Mouse (Mus musculus): Measurements from ENCODE around the gene Gm20767. TPM values are rescaled to one million over a fixed set of nuclear protein-coding genes. Genes with fewer than 3 reads are reported as not detected.
A peak's percentile ranks its signal among the peaks of the same experiment; 100 is the strongest.
"Not testable (repeated sequence)": the region's sequence is repeated elsewhere in the genome, so short reads cannot be mapped to it uniquely, and the experiment has no call there.

Gm20767 gene
- not detected for total RNA-seq (2022)

DNA sequence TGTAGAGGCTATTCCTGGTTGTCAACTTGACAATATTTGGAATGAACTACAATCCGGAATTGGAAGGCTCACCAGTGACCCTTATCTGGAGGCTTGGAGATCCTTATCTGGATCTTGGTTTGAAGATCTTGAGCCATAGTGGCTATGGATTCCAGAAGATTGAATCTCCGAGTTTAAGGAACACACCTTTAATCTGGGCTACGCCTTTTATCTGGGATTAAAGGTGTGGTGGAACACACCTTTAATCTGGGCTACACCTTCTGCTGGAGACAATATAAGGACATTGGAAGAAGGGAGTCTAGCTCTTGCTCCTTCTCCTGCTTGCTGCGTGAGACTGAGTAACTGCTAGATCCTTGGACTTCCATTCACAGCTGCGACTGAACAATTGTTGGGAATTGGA is at the start of gene Gm20767:
Gene Gm20767, plus strand, starts transcription at position 301 of the 400 bp plus-strand sequence.
- not testable (repeated sequence) for DNase-seq

DNA sequence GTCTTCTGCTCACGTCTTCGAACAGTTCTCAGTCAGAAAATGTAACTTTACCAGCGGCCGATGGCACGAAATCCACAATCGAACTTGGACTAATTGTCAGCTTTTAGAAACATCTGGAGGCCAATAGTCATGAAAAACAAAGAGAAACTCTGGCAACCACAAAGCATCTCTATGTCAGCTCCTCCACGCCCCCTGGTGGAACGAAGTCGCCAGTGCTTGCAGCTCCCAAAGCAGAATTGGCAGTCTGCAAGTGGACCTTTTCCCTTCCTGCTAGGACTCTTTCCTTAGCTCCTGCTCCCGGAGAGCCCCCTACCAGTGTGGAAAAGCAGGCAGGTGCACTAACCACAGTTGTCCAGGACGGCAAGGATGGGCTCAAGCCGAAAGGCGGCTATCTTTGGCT is 47.1 kb upstream of the Gm20767 start:
- DNase-seq = not testable (repeated sequence)

DNA sequence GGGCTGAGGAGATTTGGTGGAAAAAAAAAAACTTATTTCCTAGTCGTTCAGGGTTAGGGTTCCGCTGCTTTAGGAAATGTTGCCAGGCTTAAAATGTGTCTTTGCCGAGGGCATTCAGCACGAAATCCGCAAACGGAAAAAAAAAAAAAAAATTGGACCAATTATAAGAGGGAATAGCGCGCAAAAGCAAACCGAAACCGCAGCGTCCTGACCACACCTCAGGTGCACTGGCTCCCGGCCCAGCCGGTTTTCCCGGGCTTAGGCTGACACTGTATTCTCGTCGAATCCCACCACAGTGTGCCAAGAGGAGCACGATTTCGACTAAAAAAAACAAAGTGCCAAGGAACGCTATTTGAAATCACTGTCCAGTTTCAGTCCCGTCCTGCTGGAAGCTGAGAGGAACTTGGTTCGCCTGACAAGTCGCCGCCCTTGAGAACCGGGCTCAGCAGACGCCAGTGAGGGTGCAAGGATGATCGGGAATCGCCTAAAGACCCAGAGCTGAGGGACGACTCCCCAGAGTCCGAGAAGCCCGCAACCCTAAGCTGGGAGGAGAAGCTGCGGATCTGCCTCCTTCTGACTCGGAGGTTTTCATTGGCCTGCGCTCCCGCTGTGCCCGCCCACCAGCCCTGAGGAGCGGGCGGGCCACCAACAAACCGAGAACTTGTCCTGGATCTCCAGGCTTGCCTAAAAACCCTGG is 43.7 kb upstream of the Gm20767 start:
- not testable (repeated sequence) for DNase-seq

DNA sequence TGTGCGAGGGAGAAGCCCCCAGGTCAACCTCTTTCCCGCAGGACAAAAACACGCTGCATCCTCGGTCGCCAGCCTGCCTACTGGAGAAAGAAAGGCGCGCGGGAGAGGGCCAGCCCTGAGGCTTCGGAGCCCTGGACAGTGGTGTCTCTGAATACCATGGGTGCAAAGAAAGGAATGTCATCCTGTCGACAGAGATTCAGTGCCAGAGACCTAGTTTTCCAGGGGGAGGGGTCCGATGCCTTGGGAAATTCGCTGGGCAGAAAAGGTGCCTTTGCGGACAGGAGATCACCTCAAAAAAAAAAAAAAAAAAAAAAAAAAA is 43.1 kb upstream of the Gm20767 start:
- DNase-seq = not testable (repeated sequence)

DNA sequence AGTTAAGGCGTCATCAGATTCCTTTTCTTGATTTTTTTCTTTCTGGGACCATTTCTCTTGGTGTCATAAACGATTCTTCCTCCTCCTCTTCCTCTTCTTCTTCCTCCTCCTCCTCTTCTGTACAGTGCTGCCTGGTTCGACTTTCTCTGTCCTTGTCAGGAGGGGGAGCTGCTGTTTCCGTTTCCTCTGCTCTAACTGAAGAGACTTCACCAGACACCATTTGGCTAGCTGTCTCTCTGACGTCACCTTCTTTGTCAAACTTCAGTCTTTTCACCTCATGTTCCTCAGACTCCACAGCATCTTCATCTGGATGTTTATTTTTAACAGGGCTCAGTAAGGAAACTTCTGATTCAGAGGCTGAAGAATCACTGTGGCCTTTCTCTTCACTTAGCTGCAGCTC is 40.7 kb upstream of the Gm20767 start:
- DNase-seq = not testable (repeated sequence)

DNA sequence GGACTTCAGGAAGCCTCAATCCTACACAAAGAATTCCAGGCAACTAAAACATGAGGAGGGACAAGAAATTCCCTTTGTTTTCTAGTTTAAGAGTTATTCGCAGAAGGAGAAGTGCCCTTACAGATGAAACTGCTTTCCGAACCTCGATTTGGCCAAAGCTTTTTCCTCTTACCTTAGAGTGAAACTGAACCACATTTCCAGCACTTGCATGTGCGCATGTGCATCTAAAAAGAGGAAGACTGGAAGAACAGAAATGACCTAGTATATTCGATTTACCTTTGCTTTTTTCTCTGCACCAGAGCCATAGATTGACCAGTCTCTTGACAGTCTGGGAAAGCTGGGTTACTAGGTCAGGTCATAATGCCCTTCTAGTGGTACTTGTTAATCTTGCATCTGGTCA is 33.5 kb upstream of the Gm20767 start:
- DNase-seq = not testable (repeated sequence)

DNA sequence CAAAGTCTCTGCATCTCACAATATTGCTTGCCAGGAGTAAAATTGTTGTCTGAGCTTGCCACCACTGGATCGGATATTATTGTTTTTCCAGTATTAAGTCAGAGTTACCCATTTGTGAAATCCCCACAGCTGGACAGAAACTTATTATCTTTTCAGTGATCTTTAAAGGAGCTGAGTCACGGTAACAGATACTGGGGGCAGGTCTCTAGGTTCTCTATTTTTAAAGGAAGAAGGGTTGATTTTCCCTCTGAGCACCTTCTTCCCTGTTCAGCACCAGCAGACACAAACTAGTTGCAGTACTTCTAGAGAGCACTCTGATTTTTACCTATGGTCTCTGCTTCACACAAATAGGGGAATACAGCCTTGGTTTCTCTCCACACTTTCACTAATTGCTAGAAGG is 33.0 kb upstream of the Gm20767 start:
- DNase-seq = not testable (repeated sequence)

DNA sequence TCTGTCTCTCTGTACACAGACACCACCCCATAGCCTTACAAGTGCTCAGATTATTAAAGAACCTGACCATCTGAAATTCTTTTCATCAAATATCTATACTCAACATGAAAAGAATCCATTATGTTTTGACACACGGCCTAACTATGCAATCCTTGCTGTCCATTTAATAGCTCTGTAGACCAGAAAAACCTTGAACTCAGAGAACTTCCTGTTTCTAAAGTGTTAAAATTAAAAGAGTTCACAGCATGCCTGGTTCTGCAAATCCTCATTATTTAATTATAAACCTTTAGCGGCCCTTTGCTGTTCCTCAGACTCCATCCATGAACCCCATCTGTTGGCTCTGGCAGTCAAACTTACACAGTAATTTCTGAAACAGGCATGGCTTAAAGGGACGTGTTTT is 2.3 kb downstream of the Gm20767 start:
- DNase-seq = not testable (repeated sequence)

DNA sequence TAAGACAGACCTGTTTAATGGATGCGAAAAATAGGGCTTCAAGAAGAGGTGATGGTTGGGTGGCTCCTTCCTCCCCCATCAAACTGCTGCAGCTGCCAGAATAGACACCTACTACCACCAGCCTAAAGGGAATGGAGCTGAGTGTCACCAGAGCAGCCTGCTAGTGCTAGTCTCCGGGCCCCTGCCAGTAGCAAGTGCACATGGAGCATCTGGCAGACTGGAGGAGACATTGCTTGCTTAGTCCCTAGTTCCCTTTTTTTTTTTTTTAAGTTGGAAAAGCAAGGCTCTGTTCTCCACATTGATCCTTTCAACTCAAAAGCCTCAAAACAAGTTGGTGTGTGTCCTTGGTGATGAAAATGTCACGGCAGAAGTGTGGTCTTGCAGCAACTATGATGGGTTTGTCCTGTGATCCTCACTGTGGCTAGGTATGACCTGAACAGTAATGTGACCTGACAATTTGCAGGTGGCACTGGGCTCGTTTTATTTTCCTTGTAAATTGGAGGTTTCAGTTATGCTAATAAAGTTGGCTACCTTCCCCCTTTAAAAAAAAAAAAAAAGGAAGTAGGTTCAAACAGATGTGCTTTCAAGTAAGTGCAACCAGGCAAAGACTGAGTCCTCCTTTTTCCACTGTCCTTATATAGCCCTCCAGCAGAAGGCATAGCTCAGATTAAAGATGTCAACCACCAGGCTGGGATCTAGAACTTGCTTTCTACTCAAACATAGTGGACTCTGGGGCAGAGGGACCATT is 9.8 kb downstream of the Gm20767 start:
- not testable (repeated sequence) for DNase-seq

DNA sequence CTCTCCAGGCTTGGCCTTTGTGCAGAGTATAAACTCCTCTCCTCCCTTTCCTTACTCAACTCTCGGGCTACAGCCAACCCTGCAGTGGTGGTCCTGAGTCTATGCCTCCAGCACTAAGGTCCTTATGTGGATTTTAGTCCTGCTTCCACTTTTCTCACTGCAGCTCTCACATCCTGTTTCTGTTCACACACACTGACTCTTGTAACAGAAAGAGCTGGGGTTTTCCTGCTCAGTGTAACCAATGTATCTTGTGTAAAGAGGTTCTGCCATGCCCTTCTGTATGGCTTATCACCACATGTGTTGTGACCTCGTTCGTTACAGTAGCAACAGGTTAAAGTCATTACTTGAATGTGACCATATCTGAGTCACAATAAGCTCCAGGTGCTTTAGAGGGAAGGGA is 10.5 kb downstream of the Gm20767 start:
- not testable (repeated sequence) for DNase-seq

DNA sequence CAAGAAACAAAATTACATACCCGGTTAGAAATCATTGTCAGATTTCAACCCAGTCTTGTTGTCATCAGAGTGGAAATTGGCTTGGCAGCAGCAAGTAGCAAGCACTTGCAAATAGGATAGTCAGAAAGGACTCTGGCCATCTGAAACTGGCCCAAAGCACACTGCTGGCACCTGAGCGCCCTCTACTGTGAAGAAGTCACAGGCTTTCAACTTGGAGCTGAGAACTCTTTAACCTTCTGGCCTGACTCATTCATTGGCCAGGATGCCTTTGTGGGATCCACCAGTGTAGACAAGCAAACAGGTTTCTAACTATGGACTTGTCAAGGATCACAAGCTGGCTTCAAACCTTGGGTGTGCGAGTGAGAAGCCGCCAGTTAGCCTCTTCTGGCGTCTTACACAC is 28.3 kb downstream of the Gm20767 start:
- peak; percentile 18 for DNase-seq

DNA sequence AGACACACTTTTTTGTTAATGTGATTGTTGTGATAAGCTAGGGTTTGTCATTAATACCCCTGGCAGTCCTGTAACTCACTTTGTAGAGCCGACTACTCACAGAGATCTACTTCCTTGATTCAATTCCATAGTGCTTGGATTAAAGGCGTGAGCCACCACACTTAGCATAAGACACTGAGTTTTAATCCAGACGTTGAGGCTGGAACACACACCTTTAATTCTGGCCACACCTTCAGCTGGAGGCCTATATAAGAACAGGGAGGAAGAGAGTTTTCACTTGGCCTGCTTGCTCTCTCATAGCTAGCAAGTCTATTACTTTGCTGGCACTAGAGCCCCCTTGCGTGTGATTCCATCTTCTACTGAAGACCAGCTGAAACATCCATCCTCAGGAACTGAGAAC is 32.1 kb downstream of the Gm20767 start, which contains the start of gene Gm21818:
Gene Gm21818, plus strand, starts transcription at position 301 of the 400 bp plus-strand sequence.
- DNase-seq = not testable (repeated sequence)

DNA sequence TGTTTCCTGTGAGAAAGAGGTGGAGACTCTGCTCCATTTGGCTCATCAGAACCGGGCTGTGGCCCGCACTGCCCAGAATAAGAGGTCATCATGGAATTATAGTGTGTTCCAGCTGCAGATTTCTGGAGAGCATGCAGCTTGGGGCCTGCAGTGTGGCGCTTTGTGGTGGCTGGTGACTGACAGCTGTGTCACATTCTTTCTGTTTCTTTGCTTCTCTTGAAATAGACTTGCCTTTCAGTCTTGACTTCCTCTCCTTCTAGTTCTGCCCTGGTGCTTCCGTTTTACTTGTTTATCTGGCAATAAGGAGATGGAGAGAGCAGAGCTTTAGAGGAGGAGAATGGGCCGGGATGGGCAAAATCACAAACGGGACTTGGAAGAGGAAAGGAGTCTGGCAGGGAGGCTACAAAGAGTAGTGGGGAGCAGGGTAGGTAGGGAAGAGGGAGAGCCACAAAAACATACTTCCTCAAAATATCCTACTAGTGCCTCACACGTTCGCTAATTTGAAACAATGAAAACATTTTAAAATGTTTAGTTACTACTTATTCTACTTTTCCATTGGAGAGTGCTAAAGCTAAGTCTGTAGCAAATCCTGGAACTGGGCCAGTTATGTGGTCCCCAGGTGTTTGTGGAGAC is 56.3 kb downstream of the Gm20767 start:
- DNase-seq = not testable (repeated sequence)

Other genes with a start within 250 kb of the Gm20767 start
- gene Tcstv1, start 245.5 kb upstream of the Gm20767 start, total RNA-seq (2022) = not detected
- not detected for gene Gm21761, start 211.0 kb upstream of the Gm20767 start, total RNA-seq (2022)
- gene B020031M17Rik, start 189.4 kb upstream of the Gm20767 start, total RNA-seq (2022) = not detected
- not detected for gene Gm36079, start 113.2 kb upstream of the Gm20767 start, total RNA-seq (2022)
- under 1 TPM in 3 of 4 experiments, not detected in 1; 0.21 to 0.54 (median 0.25) TPM for gene Gm21188, start 88.1 kb upstream of the Gm20767 start, total RNA-seq (2022)
- not detected for gene Gm21818, start 32.2 kb downstream of the Gm20767 start, total RNA-seq (2022)
- gene Gm21762, start 75.7 kb downstream of the Gm20767 start, total RNA-seq (2022) = not detected
- not detected for gene Gm21731, start 98.9 kb downstream of the Gm20767 start, total RNA-seq (2022)
- not detected for gene AF067061, start 122.9 kb downstream of the Gm20767 start, total RNA-seq (2022)
- gene BC147527, start 160.1 kb downstream of the Gm20767 start, total RNA-seq (2022) = under 1 TPM in 1 of 4 experiments, not detected in 3; 0.38 TPM
- gene Tcstv3, start 176.6 kb downstream of the Gm20767 start, total RNA-seq (2022) = not detected

Measured in adrenal gland, adult 8-10 months (tissue).